Mouse (Mus musculus) heart, adult 2 months (tissue): ENCODE results near the gene Eif2b5.

Source experiments
- CTCF ChIP-seq: fragments of 200-600 bp; IDR thresholded peaks from 2 replicates; pipeline ENCODE4 v1.8.1; 2022; ENCODE audit warnings: antibody characterized with exemption, mild to moderate bottlenecking, moderate library complexity
- EP300 ChIP-seq: fragments of 200-500 bp; IDR thresholded peaks from 2 replicates; pipeline ENCODE4 v1.6.1; 2011; ENCODE audit warnings: low read depth, low read length, control low read depth; ENCODE audit not compliant: insufficient read depth

- TF ChIP-seq EP300 (no peak), CTCF (no peak)
Measured at GRCm38 (mm10) chr16:20516032-20516431, 17.4 kb downstream of the Eif2b5 start.
